Mouse (Mus musculus) frontal cortex, postnatal 10 days (tissue): Measurements from ENCODE around the gene Olfr1055.
"Not testable (repeated sequence)": the region's sequence is repeated elsewhere in the genome, so short reads cannot be mapped to it uniquely, and the experiment has no call there.

Experiments
- DNase-seq, 2 experiments: peaks; one replicate each; pipeline ENCODE4 v3.0.0; 2022; ENCODE audit warnings: low spot score in 2 of 2, mixed read lengths in 1 of 2

The Olfr1055 gene

GRCm38 (mm10) chr2:86350184-86350583 is at the start of gene Olfr1055:
Gene Olfr1055, minus strand, starts transcription at chr2:86350284.
- no peak for DNase-seq

- DNase-seq, result no peak
Measured at GRCm38 (mm10) chr2:86395114-86395513, 45.0 kb upstream of the Olfr1055 start.

GRCm38 (mm10) chr2:86388461-86388860 is 38.4 kb upstream of the Olfr1055 start, which contains the start of gene Olfr1058:
Gene Olfr1058, minus strand, starts transcription at chr2:86388561.
- not testable (repeated sequence) for DNase-seq

GRCm38 (mm10) chr2:86378293-86378692 is 28.2 kb upstream of the Olfr1055 start, which contains the start of gene Olfr1057:
Gene Olfr1057, minus strand, starts transcription at chr2:86378393.
- no peak for DNase-seq

GRCm38 (mm10) chr2:86366342-86366741 is 16.3 kb upstream of the Olfr1055 start:
- not testable (repeated sequence) for DNase-seq

- no peak for DNase-seq
Measured at GRCm38 (mm10) chr2:86362369-86362768, 12.3 kb upstream of the Olfr1055 start, which contains the start of gene Olfr1056. Gene Olfr1056, minus strand, starts transcription at chr2:86362469.

- DNase-seq, result not testable (repeated sequence)
Measured at GRCm38 (mm10) chr2:86351751-86352150, 1.7 kb upstream of the Olfr1055 start.

- DNase-seq, result no peak
Measured at GRCm38 (mm10) chr2:86335333-86335732, 14.8 kb downstream of the Olfr1055 start, which contains the start of gene Olfr1054. Gene Olfr1054, minus strand, starts transcription at chr2:86335433.

GRCm38 (mm10) chr2:86315184-86315583 is 34.9 kb downstream of the Olfr1055 start, which contains the start of gene Olfr1053:
Gene Olfr1053, minus strand, starts transcription at chr2:86315284.
- DNase-seq, result no peak
